Mouse (Mus musculus) lung, adult 2 months (tissue): ENCODE data around the gene Mmp11.

ENCODE experiments used
- CTCF ChIP-seq: fragments of 200-500 bp; IDR thresholded peaks from 2 replicates; pipeline ENCODE4 v1.5.1; 2011; ENCODE audit warnings: mild to moderate bottlenecking, low read length, control low read depth; ENCODE audit not compliant: insufficient read depth
- POLR2A ChIP-seq: fragments of 200-500 bp; IDR thresholded peaks from 2 replicates; pipeline ENCODE4 v1.6.1; 2011; ENCODE audit warnings: low read depth, mild to moderate bottlenecking, control low read depth, low read length, borderline replicate concordance; ENCODE audit errors: extremely low read depth

DNA sequence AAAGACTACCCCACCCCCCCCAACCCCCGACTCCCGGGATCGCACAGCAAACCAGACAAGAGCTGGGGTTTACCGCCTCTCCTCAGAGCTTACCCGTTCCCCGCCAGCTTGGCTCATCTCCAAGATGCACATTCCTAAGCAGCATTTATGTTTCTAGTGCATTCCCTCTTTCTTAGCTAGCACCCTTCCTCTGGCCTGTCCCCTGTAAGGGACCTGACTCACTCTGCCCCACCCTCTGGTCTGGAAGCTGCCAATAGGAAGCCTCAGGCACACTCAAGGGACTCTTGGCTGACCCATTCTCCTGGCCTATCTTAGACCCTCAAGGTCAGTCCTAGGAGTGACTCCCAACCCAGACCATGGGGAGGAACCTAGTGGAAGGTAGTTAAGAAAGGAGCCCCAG is 6.0 kb downstream of the Mmp11 start:
- no peak for TF ChIP-seq CTCF
- TF ChIP-seq POLR2A = no peak
